Mouse (Mus musculus) lung, embryonic 16.5 days (tissue): Measurements from ENCODE around the gene Poldip3. TPM values are rescaled to one million over a fixed set of nuclear protein-coding genes. Genes with fewer than 3 reads are reported as not detected.

ENCODE experiments used
- ATAC-seq: fragments of 200-750 bp; cut with Nextera tagmentation; 2 replicates; pipeline ENCODE4 v1.8.0; 2017; ENCODE audit warnings: low read depth, mild to moderate bottlenecking, moderate library complexity
- H3K27ac ChIP-seq: fragments of 300-500 bp; sonication (generic); 2 replicates; pipeline ENCODE4 v1.5.1; 2014; ENCODE audit warnings: mild to moderate bottlenecking, control low read depth, low read length
- H3K27me3 ChIP-seq: fragments of 300-500 bp; sonication (generic); 2 replicates; pipeline ENCODE4 v1.6.1; 2014; ENCODE audit warnings: low read depth, low read length, mixed read lengths; ENCODE audit not compliant: control insufficient read depth, insufficient read depth
- H3K36me3 ChIP-seq: fragments of 300-500 bp; sonication (generic); 2 replicates; pipeline ENCODE4 v1.6.1; 2014; ENCODE audit warnings: low read length; ENCODE audit not compliant: control insufficient read depth, insufficient read depth
- H3K4me1 ChIP-seq: fragments of 300-500 bp; sonication (generic); replicated peaks from 2 replicates; pipeline ENCODE4 v1.6.1; 2014; ENCODE audit warnings: low read length, mixed read lengths; ENCODE audit not compliant: control insufficient read depth, insufficient read depth
- H3K4me2 ChIP-seq: fragments of 300-500 bp; sonication (generic); 2 replicates; pipeline ENCODE4 v1.6.1; 2014; ENCODE audit warnings: low read depth, low read length, control low read depth
- H3K4me3 ChIP-seq: fragments of 300-500 bp; sonication (generic); 2 replicates; pipeline ENCODE4 v1.5.1; 2014; ENCODE audit warnings: mild to moderate bottlenecking, low read length, control low read depth
- H3K9ac ChIP-seq: fragments of 300-500 bp; sonication (generic); 2 replicates; pipeline ENCODE4 v1.6.1; 2014; ENCODE audit warnings: low read length, control low read depth
- H3K9me3 ChIP-seq: fragments of 300-500 bp; sonication (generic); 2 replicates; pipeline ENCODE4 v1.6.1; 2016; ENCODE audit warnings: low read length; ENCODE audit not compliant: control insufficient read depth
- WGBS: fragments of 180-500 bp; shearing (Covaris S2); extraction: QIAGEN DNeasy Blood & Tissue Kit; methylation state at CpG from one replicate; pipeline ENCODE4 v1.1.7; 2014; 5-methylcytosine and 5-hydroxymethylcytosine counted together
- polyA plus RNA-seq: library from polyadenylated mRNA; unstranded; fragments of >200 nt; fragmentation: Nextera tagmentation; extraction: Ambion mirVana; gene quantifications from 2 replicates; pipeline ENCODE4 v1.2.1, GENCODE M21; 2015

The Poldip3 gene
- polyA plus RNA-seq, 1 experiment from 2014 or later, result 137 TPM

DNA sequence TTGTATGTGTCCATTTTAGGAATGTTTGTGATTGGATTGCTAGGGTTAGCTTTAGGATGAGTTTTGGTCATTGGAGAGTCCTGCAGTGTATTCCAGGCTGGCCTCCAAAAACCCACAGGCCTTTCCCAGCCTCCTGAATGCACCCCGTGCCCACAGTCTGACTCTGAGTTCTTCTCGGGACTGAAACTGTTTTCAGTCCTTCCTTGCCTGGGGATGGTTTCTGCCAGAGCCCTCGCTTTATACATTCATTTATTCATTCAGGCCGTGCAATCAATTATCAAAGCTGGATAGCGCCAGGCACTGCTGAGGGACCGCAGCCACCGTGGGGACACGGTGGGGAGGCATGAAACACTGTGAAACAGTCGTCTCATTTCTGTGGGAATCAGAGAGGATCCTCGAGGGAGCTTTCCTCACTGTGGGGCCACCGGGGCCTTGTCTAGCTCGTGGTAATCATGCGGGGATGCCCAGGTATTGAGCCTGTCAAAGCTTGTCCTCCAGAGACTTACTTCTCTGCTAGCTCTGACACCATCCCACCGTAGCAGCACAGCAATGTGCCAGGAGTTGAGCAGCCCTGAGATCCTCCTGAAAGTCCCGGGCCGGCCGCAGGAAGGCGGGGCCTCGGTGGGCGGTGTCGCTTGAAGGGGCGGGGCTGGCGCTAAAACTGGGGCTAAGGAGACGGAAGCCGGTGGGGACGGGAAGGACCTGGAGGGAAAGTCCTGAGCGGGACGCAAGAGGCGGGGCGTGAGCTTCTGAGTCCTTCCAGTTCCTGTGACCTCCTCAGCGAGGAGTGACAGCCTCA, 49.5 kb downstream of the Poldip3 start:
- H3K27ac ChIP-seq, result peak overlapping the region; percentile 71
- WGBS, result 2% methylated on average over 31 of the region's 31 CpGs
- peak overlapping the region; percentile 95 for H3K9ac ChIP-seq
- H3K4me2 ChIP-seq, result peak overlapping the region; percentile 94
- ATAC-seq, result peak; percentile 97
- no peaks in the 10 kb centered on the region for H3K36me3 ChIP-seq
- peaks cover 14% of the 10 kb centered on the region for H3K4me1 ChIP-seq
- no peaks in the 10 kb centered on the region for H3K27me3 ChIP-seq
- H3K4me3 ChIP-seq, result peak overlapping the region; percentile 79
- no peaks in the 10 kb centered on the region for H3K9me3 ChIP-seq

DNA sequence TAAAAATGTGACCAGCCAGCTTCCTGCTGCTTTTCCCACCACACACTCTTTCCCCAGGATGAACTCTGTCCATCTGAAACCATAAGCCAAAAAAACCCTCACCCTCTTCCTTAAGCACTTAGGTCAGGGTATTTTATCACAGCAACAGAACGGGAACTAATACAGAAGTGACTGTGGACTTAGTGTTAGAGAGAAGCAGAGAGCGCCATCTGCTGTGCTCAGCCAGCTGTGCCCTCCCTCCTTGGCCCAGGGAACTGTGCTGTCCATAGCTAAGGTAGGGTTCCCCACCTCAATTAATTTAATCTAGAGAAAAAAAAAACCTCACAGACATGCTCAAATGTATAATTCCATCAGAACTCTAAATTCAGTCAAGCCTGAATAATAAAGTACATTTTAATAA, 53.2 kb downstream of the Poldip3 start:
- 37% methylated on average over 2 of the region's 2 CpGs for WGBS
- Histone ChIP-seq H3K9me3 (no peaks in the 10 kb centered on the region), H3K4me1 (peaks cover 14% of the 10 kb centered on the region), H3K36me3 (no peaks in the 10 kb centered on the region), H3K9ac (no peak overlapping the region), H3K27ac (no peak overlapping the region), H3K4me2 (no peak overlapping the region), H3K27me3 (no peaks in the 10 kb centered on the region), H3K4me3 (no peak overlapping the region)
- no peak for ATAC-seq

- ATAC-seq, result peak; percentile 61; the same call in 1 of the 2 replicates
- Histone ChIP-seq H3K4me1 (peaks cover 3% of the 10 kb centered on the region; the same call in 1 of the 2 replicates), H3K36me3 (no peaks in the 10 kb centered on the region), H3K27me3 (no peaks in the 10 kb centered on the region; the same call in 1 of the 2 replicates), H3K4me3 (no peak overlapping the region), H3K9ac (no peak overlapping the region), H3K27ac (no peak overlapping the region), H3K4me2 (no peak overlapping the region), H3K9me3 (no peaks in the 10 kb centered on the region)
- WGBS, result 73% methylated on average over 2 of the region's 2 CpGs
Measured at GRCm38 (mm10) chr15:83093687-83094086, 55.5 kb downstream of the Poldip3 start.

DNA sequence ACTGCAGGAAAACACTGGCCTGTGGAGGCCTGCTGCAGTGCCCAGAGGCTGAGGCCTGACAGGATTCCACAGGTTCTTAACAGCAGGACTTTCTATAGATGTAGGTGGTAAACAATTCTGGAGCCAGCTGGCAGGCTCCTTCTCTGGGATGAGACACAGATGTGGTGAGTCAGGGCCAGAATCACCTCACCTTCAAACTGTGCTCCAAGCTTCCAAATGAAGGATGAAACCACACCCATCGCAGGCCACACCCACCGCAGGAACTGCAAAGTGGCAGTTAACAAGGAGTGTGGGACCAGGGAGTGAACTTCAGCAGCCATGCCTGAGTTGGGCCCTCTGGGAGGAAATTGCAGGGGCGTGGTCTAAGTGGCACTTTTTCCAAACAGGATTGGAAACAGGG, 58.3 kb downstream of the Poldip3 start:
- Histone ChIP-seq H3K4me3 (no peak overlapping the region), H3K9ac (no peak overlapping the region), H3K27ac (no peak overlapping the region), H3K4me2 (no peak overlapping the region), H3K36me3 (no peaks in the 10 kb centered on the region), H3K9me3 (no peaks in the 10 kb centered on the region), H3K4me1 (no peaks in the 10 kb centered on the region), H3K27me3 (no peaks in the 10 kb centered on the region; the same call in 1 of the 2 replicates)
- WGBS, result 37% methylated on average over 3 of the region's 3 CpGs
- ATAC-seq, result no peak; the same call in 1 of the 2 replicates

- H3K4me1 ChIP-seq, result no peaks in the 10 kb centered on the region
- WGBS, result 20% methylated on average over 7 of the region's 7 CpGs
- ATAC-seq, result no peak
- no peak within 1 kb of the TSS for H3K4me3 ChIP-seq
- H3K9me3 ChIP-seq, result no peaks in the 10 kb centered on the region
- H3K4me2 ChIP-seq, result no peak within 1 kb of the TSS
- H3K36me3 ChIP-seq, result no peaks in the 10 kb centered on the region
- H3K27me3 ChIP-seq, result no peaks in the 10 kb centered on the region; the same call in 1 of the 2 replicates
- H3K9ac ChIP-seq, result no peak within 1 kb of the TSS
- no peak within 1 kb of the TSS for H3K27ac ChIP-seq
Measured at GRCm38 (mm10) chr15:83089429-83089605, 59.9 kb downstream of the Poldip3 start, which contains the start of gene Serhl. Serhl (plus strand) TSS chr15:83089506.

DNA sequence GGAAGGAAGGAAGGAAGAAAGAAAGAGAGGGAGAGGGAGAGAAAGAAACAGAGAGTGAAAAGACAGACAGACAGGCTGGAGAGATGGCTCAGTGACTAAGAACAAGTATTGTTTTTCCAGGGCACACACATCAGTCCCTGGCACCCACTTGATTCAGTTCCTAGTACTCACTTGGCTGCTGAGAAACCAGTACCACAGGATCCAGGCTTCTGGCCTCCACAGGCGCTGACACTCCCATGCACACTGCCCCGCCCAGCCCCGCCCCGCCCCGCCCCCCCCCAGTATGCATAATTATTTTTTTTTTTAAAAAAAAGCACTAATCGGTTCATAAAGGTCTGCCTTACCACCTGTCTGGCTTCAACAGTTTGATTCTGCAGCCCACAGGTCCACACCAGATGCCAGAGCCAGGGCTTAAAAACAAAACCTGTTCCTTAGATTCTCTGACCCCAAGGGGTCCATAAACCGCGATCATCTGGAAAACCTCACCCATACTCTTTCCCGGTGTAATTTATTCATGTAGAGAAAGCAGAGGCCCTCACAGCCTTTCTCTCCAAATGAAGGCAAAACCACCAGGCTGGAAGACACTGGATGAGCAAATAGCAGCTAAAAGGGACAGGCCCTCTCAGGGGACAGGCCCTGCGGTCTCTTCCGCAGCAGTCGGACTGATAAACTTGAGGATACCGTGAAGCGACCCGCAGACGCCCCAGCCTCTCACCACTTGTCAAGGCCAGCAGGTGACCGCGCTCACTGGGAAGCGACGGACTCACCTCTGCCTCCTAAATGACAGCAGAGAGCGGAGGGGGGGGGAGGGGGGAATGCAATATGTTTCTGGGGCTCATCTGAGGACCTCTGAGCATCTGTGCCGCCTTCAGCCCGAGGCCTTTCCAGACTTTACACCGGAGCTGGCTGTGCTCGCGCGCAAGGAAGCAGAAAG, 60.4 kb downstream of the Poldip3 start:
- no peaks in the 10 kb centered on the region for H3K4me1 ChIP-seq
- no peak for ATAC-seq
- H3K9me3 ChIP-seq, result no peaks in the 10 kb centered on the region
- H3K27ac ChIP-seq, result no peak overlapping the region
- no peaks in the 10 kb centered on the region for H3K36me3 ChIP-seq
- H3K27me3 ChIP-seq, result no peaks in the 10 kb centered on the region; the same call in 1 of the 2 replicates
- H3K9ac ChIP-seq, result no peak overlapping the region
- WGBS, result 10% methylated on average over 27 of the region's 27 CpGs
- H3K4me3 ChIP-seq, result no peak overlapping the region
- H3K4me2 ChIP-seq, result no peak overlapping the region

GRCm38 (mm10) chr15:83086636-83087328, 62.4 kb downstream of the Poldip3 start:
- Histone ChIP-seq H3K27me3 (no peaks in the 10 kb centered on the region; the same call in 1 of the 2 replicates), H3K4me1 (no peaks in the 10 kb centered on the region), H3K36me3 (no peaks in the 10 kb centered on the region), H3K4me2 (no peak overlapping the region), H3K4me3 (no peak overlapping the region), H3K27ac (no peak overlapping the region), H3K9me3 (no peaks in the 10 kb centered on the region), H3K9ac (no peak overlapping the region)
- 59% methylated on average over 13 of the region's 13 CpGs for WGBS
- ATAC-seq, result no peak

GRCm38 (mm10) chr15:83085901-83086300, 63.3 kb downstream of the Poldip3 start:
- Histone ChIP-seq H3K4me2 (no peak overlapping the region), H3K36me3 (no peaks in the 10 kb centered on the region), H3K27me3 (no peaks in the 10 kb centered on the region; the same call in 1 of the 2 replicates), H3K27ac (no peak overlapping the region), H3K4me1 (no peaks in the 10 kb centered on the region), H3K9ac (no peak overlapping the region), H3K4me3 (no peak overlapping the region), H3K9me3 (no peaks in the 10 kb centered on the region)
- 38% methylated on average over 7 of the region's 7 CpGs for WGBS
- ATAC-seq, result no peak
